Mouse (Mus musculus) CD4-positive, CD25-positive, alpha-beta regulatory T cell, adult 2 months (primary cell): Measurements from ENCODE around the gene Psmd9.

ENCODE experiments used
- DNase-seq: peaks from one replicate; pipeline ENCODE4 v3.0.0-alpha.2; 2012; ENCODE audit warnings: low read depth, low spot score

Gene Psmd9

GRCm38 (mm10) chr5:123239501-123239900 lies 70.3 kb downstream of the Psmd9 start:
- no peak for DNase-seq

- DNase-seq = peak; percentile 66
Measured at GRCm38 (mm10) chr5:123245518-123245917, 76.3 kb downstream of the Psmd9 start.

GRCm38 (mm10) chr5:123251390-123251789 lies 82.2 kb downstream of the Psmd9 start:
- DNase-seq = no peak

GRCm38 (mm10) chr5:123251834-123252233 lies 82.6 kb downstream of the Psmd9 start, which contains the start of gene Wdr66:
Wdr66 (plus strand) TSS chr5:123252102.
- peak; percentile 76 for DNase-seq

- DNase-seq = no peak
Measured at GRCm38 (mm10) chr5:123256841-123257755, 87.9 kb downstream of the Psmd9 start.

- peak; percentile 79 for DNase-seq
Measured at GRCm38 (mm10) chr5:123258990-123259389, 89.8 kb downstream of the Psmd9 start.

GRCm38 (mm10) chr5:123260698-123261097 lies 91.5 kb downstream of the Psmd9 start:
- DNase-seq = no peak

- DNase-seq = no peak
Measured at GRCm38 (mm10) chr5:123266909-123267308, 97.7 kb downstream of the Psmd9 start.

- DNase-seq = no peak
Measured at GRCm38 (mm10) chr5:123268477-123269474, 99.6 kb downstream of the Psmd9 start.

GRCm38 (mm10) chr5:123270917-123271316 lies 101.7 kb downstream of the Psmd9 start:
- no peak for DNase-seq

- DNase-seq = no peak
Measured at GRCm38 (mm10) chr5:123272927-123273326, 103.7 kb downstream of the Psmd9 start.

GRCm38 (mm10) chr5:123276636-123277341 lies 107.6 kb downstream of the Psmd9 start:
- DNase-seq = no peak

- no peak for DNase-seq
Measured at GRCm38 (mm10) chr5:123277342-123277701, 108.1 kb downstream of the Psmd9 start.

GRCm38 (mm10) chr5:123277704-123278103 lies 108.5 kb downstream of the Psmd9 start:
- DNase-seq = no peak

GRCm38 (mm10) chr5:123279248-123279647 lies 110.0 kb downstream of the Psmd9 start:
- no peak for DNase-seq

GRCm38 (mm10) chr5:123281336-123282136 lies 112.3 kb downstream of the Psmd9 start:
- DNase-seq = no peak

GRCm38 (mm10) chr5:123285174-123285573 lies 116.0 kb downstream of the Psmd9 start:
- peak; percentile 24 for DNase-seq

GRCm38 (mm10) chr5:123288079-123288478 lies 118.9 kb downstream of the Psmd9 start:
- peak; percentile 27 for DNase-seq

GRCm38 (mm10) chr5:123294653-123295052 lies 125.4 kb downstream of the Psmd9 start:
- no peak for DNase-seq

GRCm38 (mm10) chr5:123296224-123296806 lies 127.1 kb downstream of the Psmd9 start:
- peak; percentile 49 for DNase-seq
